Mouse (Mus musculus): ENCODE data around the gene Stat5a.

The Stat5a gene

GRCm38 (mm10) chr11:100896078-100896477, 36.9 kb downstream of the Stat5a start:
- no peak for DNase-seq (ENCODE audit: low read depth, low spot score)

- DNase-seq (ENCODE audit: low read depth, low spot score): no peak
Observed at GRCm38 (mm10) chr11:100897294-100898231, 38.4 kb downstream of the Stat5a start.

- DNase-seq (ENCODE audit: low read depth, low spot score): no peak
Observed at GRCm38 (mm10) chr11:100898441-100899199, 39.5 kb downstream of the Stat5a start.

GRCm38 (mm10) chr11:100904580-100905351, 45.6 kb downstream of the Stat5a start:
- no peak for DNase-seq (ENCODE audit: low read depth, low spot score)

GRCm38 (mm10) chr11:100905929-100906328, 46.8 kb downstream of the Stat5a start:
- DNase-seq (ENCODE audit: low read depth, low spot score): no peak

- no peak for DNase-seq (ENCODE audit: low read depth, low spot score)
Observed at GRCm38 (mm10) chr11:100906885-100907284, 47.7 kb downstream of the Stat5a start.

- DNase-seq (ENCODE audit: low read depth, low spot score): no peak
Observed at GRCm38 (mm10) chr11:100908112-100908511, 49.0 kb downstream of the Stat5a start.

GRCm38 (mm10) chr11:100908567-100908966, 49.4 kb downstream of the Stat5a start:
- no peak for DNase-seq (ENCODE audit: low read depth, low spot score)

- DNase-seq (ENCODE audit: low read depth, low spot score): no peak
Observed at GRCm38 (mm10) chr11:100912401-100913155, 53.4 kb downstream of the Stat5a start.

GRCm38 (mm10) chr11:100914415-100914814, 55.3 kb downstream of the Stat5a start:
- DNase-seq (ENCODE audit: low read depth, low spot score): no peak

- DNase-seq (ENCODE audit: low read depth, low spot score): no peak
Observed at GRCm38 (mm10) chr11:100915063-100915462, 55.9 kb downstream of the Stat5a start.

- no peak for DNase-seq (ENCODE audit: low read depth, low spot score)
Observed at GRCm38 (mm10) chr11:100916432-100916971, 57.4 kb downstream of the Stat5a start.

- no peak for DNase-seq (ENCODE audit: low read depth, low spot score)
Observed at GRCm38 (mm10) chr11:100918007-100918406, 58.9 kb downstream of the Stat5a start.

GRCm38 (mm10) chr11:100920887-100921624, 61.9 kb downstream of the Stat5a start:
- no peak for DNase-seq (ENCODE audit: low read depth, low spot score)

- no peak for DNase-seq (ENCODE audit: low read depth, low spot score)
Observed at GRCm38 (mm10) chr11:100924386-100924919, 65.3 kb downstream of the Stat5a start.

- DNase-seq (ENCODE audit: low read depth, low spot score): no peak
Observed at GRCm38 (mm10) chr11:100927386-100927785, 68.2 kb downstream of the Stat5a start.

GRCm38 (mm10) chr11:100930611-100931010, 71.5 kb downstream of the Stat5a start:
- DNase-seq (ENCODE audit: low read depth, low spot score): no peak

GRCm38 (mm10) chr11:100931254-100931921, 72.2 kb downstream of the Stat5a start:
- no peak for DNase-seq (ENCODE audit: low read depth, low spot score)
